Comparison of ENCODE assay signal across 9 mouse cellular contexts in genomic region chr7:109021428-109021827, GRCm38 (mm10).
DNase-seq lines count a peak whose midpoint lies in the region; ATAC-seq and TF ChIP-seq lines count a peak whose summit lies in the region.
"Had no signal": no experiment of that assay in that cellular context is flagged by ENCODE, and none has a peak within 500 bp of the region (broad histone marks: within the 10 kb centered on the region; RNA-seq: fewer than 3 reads in every experiment).

No protein-coding gene starts in this region.

- H3K27me3 ChIP-seq in cerebellum, adult 2 months (ENCODE audit: control insufficient read depth, insufficient read depth, low read length) = no peaks in the 10 kb centered on the region
- H3K27me3 ChIP-seq in forebrain, embryonic 16.5 days (replicated peaks; ENCODE audit: control insufficient read depth, insufficient read depth, low read length) = no peaks in the 10 kb centered on the region
- no peaks in the 10 kb centered on the region for H3K27me3 ChIP-seq in intestine, embryonic 15.5 days (replicated peaks)
- H3K27me3 ChIP-seq in limb, embryonic 10.5 days (ENCODE audit: low read depth, poor library complexity, severe bottlenecking) = no peaks in the 10 kb centered on the region
- H3K27me3 ChIP-seq in midbrain, embryonic 15.5 days (replicated peaks) = no peaks in the 10 kb centered on the region

- H3K4me2 ChIP-seq in forebrain, embryonic 16.5 days (ENCODE audit: low read length) = no peak overlapping the region
- H3K4me2 ChIP-seq in intestine, embryonic 15.5 days (replicated peaks) = no peak overlapping the region
- no peak overlapping the region for H3K4me2 ChIP-seq in midbrain, embryonic 15.5 days
- H3K4me2 ChIP-seq: embryonic facial prominence, embryonic 13.5 days had no signal

- TF ChIP-seq CTCF in cerebellum, adult 2 months (IDR thresholded peaks at IDR 0.05; ENCODE audit: borderline replicate concordance, insufficient read depth, low read depth, low read length) = peak; percentile 86

- H3K36me3 ChIP-seq in forebrain, embryonic 16.5 days (ENCODE audit: control insufficient read depth, insufficient read depth) = peaks cover 4% of the 10 kb centered on the region; the same call in 1 of the 2 replicates
- no peaks in the 10 kb centered on the region for H3K36me3 ChIP-seq in intestine, embryonic 15.5 days
- no peaks in the 10 kb centered on the region for H3K36me3 ChIP-seq in limb, embryonic 10.5 days
- H3K36me3 ChIP-seq in midbrain, embryonic 15.5 days (replicated peaks) = peaks cover 21% of the 10 kb centered on the region
- H3K36me3 ChIP-seq: embryonic facial prominence, embryonic 13.5 days had no signal

- H3K27ac ChIP-seq in cerebellum, adult 2 months (ENCODE audit: insufficient read depth, low read length) = no peak overlapping the region
- H3K27ac ChIP-seq in forebrain, embryonic 16.5 days (ENCODE audit: low read length) = no peak overlapping the region
- no peak overlapping the region for H3K27ac ChIP-seq in intestine, embryonic 15.5 days
- H3K27ac ChIP-seq in limb, embryonic 10.5 days = no peak overlapping the region
- H3K27ac ChIP-seq in midbrain, embryonic 15.5 days = no peak overlapping the region
- H3K27ac ChIP-seq: embryonic facial prominence, embryonic 13.5 days had no signal

- no peak overlapping the region for H3K9ac ChIP-seq in forebrain, embryonic 16.5 days (replicated peaks; ENCODE audit: low read depth, low read length)
- H3K9ac ChIP-seq in intestine, embryonic 15.5 days = no peak overlapping the region
- no peak overlapping the region for H3K9ac ChIP-seq in midbrain, embryonic 15.5 days
- H3K9ac ChIP-seq: embryonic facial prominence, embryonic 13.5 days had no signal

- no peak for TF ChIP-seq POLR2A in cerebellum, adult 2 months (IDR thresholded peaks at IDR 0.05; ENCODE audit: borderline replicate concordance, insufficient read depth, low read length)

- peak; percentile 23 for ATAC-seq in forebrain, embryonic 16.5 days
- ATAC-seq in intestine, embryonic 15.5 days = peak; percentile 58
- ATAC-seq in midbrain, embryonic 15.5 days (replicated peaks) = peak; percentile 18

- H3K9me3 ChIP-seq in forebrain, embryonic 16.5 days (ENCODE audit: control insufficient read depth, low read length) = no peaks in the 10 kb centered on the region
- no peaks in the 10 kb centered on the region for H3K9me3 ChIP-seq in intestine, embryonic 15.5 days
- H3K9me3 ChIP-seq in limb, embryonic 10.5 days (replicated peaks) = no peaks in the 10 kb centered on the region
- no peaks in the 10 kb centered on the region for H3K9me3 ChIP-seq in midbrain, embryonic 15.5 days
- H3K9me3 ChIP-seq: embryonic facial prominence, embryonic 13.5 days had no signal

- WGBS in cerebellum, adult 2 months = 20% methylated on average over 3 of the region's 3 CpGs
- 18% methylated on average over 3 of the region's 3 CpGs for WGBS in forebrain, embryonic 16.5 days
- 13% methylated on average over 3 of the region's 3 CpGs for WGBS in intestine, embryonic 15.5 days
- WGBS in limb, embryonic 10.5 days = 20% methylated on average over 3 of the region's 3 CpGs
- WGBS in midbrain, embryonic 15.5 days = 14% methylated on average over 3 of the region's 3 CpGs

- no peaks in the 10 kb centered on the region for H3K4me1 ChIP-seq in cerebellum, adult 2 months (ENCODE audit: control insufficient read depth, insufficient read depth, low read length)
- peaks cover 4% of the 10 kb centered on the region; the same call in 1 of the 2 replicates for H3K4me1 ChIP-seq in forebrain, embryonic 16.5 days (replicated peaks; ENCODE audit: control insufficient read depth, insufficient read depth, low read length)
- no peaks in the 10 kb centered on the region for H3K4me1 ChIP-seq in intestine, embryonic 15.5 days (replicated peaks)
- peaks cover 4% of the 10 kb centered on the region for H3K4me1 ChIP-seq in limb, embryonic 10.5 days
- peaks cover 5% of the 10 kb centered on the region for H3K4me1 ChIP-seq in midbrain, embryonic 15.5 days
- H3K4me1 ChIP-seq: embryonic facial prominence, embryonic 13.5 days had no signal

- H3K4me3 ChIP-seq in cerebellum, adult 2 months (replicated peaks; ENCODE audit: insufficient read depth, low read depth, low read length) = no peak overlapping the region
- H3K4me3 ChIP-seq in forebrain, embryonic 16.5 days (replicated peaks; ENCODE audit: low read length) = no peak overlapping the region
- no peak overlapping the region for H3K4me3 ChIP-seq in intestine, embryonic 15.5 days (replicated peaks)
- no peak overlapping the region for H3K4me3 ChIP-seq in limb, embryonic 10.5 days
- H3K4me3 ChIP-seq in midbrain, embryonic 15.5 days = no peak overlapping the region
- H3K4me3 ChIP-seq: embryonic facial prominence, embryonic 13.5 days had no signal

- peak; percentile 44 for DNase-seq in urinary bladder, adult 2 months (ENCODE audit: low spot score)
- DNase-seq in urinary bladder, postnatal 10 days (ENCODE audit: low spot score) = no peak
- peak; percentile 75 to 84 for DNase-seq in cerebellum, adult 2 months
- peak; percentile 81 for DNase-seq in limb, embryonic 10.5 days (ENCODE audit: low spot score)
- peak; percentile 15 to 63 for DNase-seq in spleen, postnatal 10 days (ENCODE audit: low spot score in 2 of 2)
